Mouse (Mus musculus) embryonic fibroblast, embryonic 13.5 days (primary cell): ENCODE results near the gene Lrrc32. TPM values are rescaled to one million over a fixed set of nuclear protein-coding genes. Genes with fewer than 3 reads are reported as not detected.

Source experiments
- H3K27ac ChIP-seq: 2 replicates; pipeline ENCODE4 v1.5.1; 2012; ENCODE audit warnings: low read length, control low read depth, inconsistent platforms; ENCODE audit not compliant: insufficient read depth
- H3K4me1 ChIP-seq: 2 replicates; pipeline ENCODE4 v1.6.1; 2011; ENCODE audit warnings: low read length; ENCODE audit not compliant: control insufficient read depth, insufficient read depth
- H3K4me3 ChIP-seq: 2 replicates; pipeline ENCODE4 v1.5.1; 2011; ENCODE audit warnings: mild to moderate bottlenecking, control low read depth, low read length; ENCODE audit not compliant: insufficient read depth
- CTCF ChIP-seq: IDR thresholded peaks from 2 replicates; pipeline ENCODE4 v1.5.1; 2011; ENCODE audit warnings: mild to moderate bottlenecking, control low read depth, low read length, moderate library complexity, borderline replicate concordance; ENCODE audit not compliant: insufficient read depth
- POLR2A ChIP-seq: IDR thresholded peaks from 2 replicates; pipeline ENCODE4 v1.6.1; 2011; ENCODE audit warnings: low read depth, mild to moderate bottlenecking, control low read depth, low read length, moderate library complexity
- polyA plus RNA-seq: library from polyadenylated mRNA; stranded (reverse); fragments of >200 nt; gene quantifications from 2 replicates; pipeline ENCODE4 v1.2.4, GENCODE M21; 2011; ENCODE audit warnings: low read depth; ENCODE audit not compliant: missing spikeins, insufficient read length

Gene Lrrc32
- polyA plus RNA-seq, 1 experiment = 95.5 TPM

GRCm38 (mm10) chr7:98542267-98542666 is 53.2 kb downstream of the Lrrc32 start:
- H3K27ac ChIP-seq = peak overlapping the region; percentile 99
- peaks cover 7% of the 10 kb centered on the region for H3K4me1 ChIP-seq
- H3K4me3 ChIP-seq = no peak overlapping the region
- TF ChIP-seq POLR2A = no peak
- TF ChIP-seq CTCF = no peak

- H3K4me1 ChIP-seq = peaks cover 7% of the 10 kb centered on the region
- no peak overlapping the region for H3K4me3 ChIP-seq
- TF ChIP-seq CTCF = no peak
- no peak for TF ChIP-seq POLR2A
- H3K27ac ChIP-seq = peak overlapping the region; percentile 99
These were observed 53.7 kb downstream of the Lrrc32 start for GRCm38 (mm10) chr7:98542731-98543142.

- Histone ChIP-seq H3K27ac (peak overlapping the region; percentile 64), H3K4me3 (no peak overlapping the region), H3K4me1 (peaks cover 10% of the 10 kb centered on the region)
- no peak for TF ChIP-seq POLR2A
- no peak for TF ChIP-seq CTCF
These were observed 54.8 kb downstream of the Lrrc32 start for GRCm38 (mm10) chr7:98543853-98544370.

GRCm38 (mm10) chr7:98544556-98544955 is 55.5 kb downstream of the Lrrc32 start:
- TF ChIP-seq CTCF = no peak
- no peak for TF ChIP-seq POLR2A
- H3K27ac ChIP-seq = peak overlapping the region; percentile 28; the same call in 1 of the 2 replicates
- H3K4me3 ChIP-seq = no peak overlapping the region
- peaks cover 10% of the 10 kb centered on the region for H3K4me1 ChIP-seq

GRCm38 (mm10) chr7:98548839-98549238 is 59.8 kb downstream of the Lrrc32 start:
- no peak overlapping the region for H3K27ac ChIP-seq
- peaks cover 3% of the 10 kb centered on the region; the same call in 1 of the 2 replicates for H3K4me1 ChIP-seq
- no peak for TF ChIP-seq CTCF
- no peak for TF ChIP-seq POLR2A
- H3K4me3 ChIP-seq = no peak overlapping the region

- no peak overlapping the region for H3K27ac ChIP-seq
- no peak overlapping the region for H3K4me3 ChIP-seq
- TF ChIP-seq CTCF (no peak), POLR2A (no peak)
- peaks cover 3% of the 10 kb centered on the region; the same call in 1 of the 2 replicates for H3K4me1 ChIP-seq
These were observed 61.5 kb downstream of the Lrrc32 start for GRCm38 (mm10) chr7:98550596-98550995.

GRCm38 (mm10) chr7:98551041-98551440 is 62.0 kb downstream of the Lrrc32 start:
- no peak overlapping the region for H3K27ac ChIP-seq
- H3K4me3 ChIP-seq = no peak overlapping the region
- TF ChIP-seq CTCF (no peak), POLR2A (no peak)
- peaks cover 3% of the 10 kb centered on the region; the same call in 1 of the 2 replicates for H3K4me1 ChIP-seq

Other genes with a start within 250 kb of the Lrrc32 start
- gene Acer3, start 168.1 kb upstream of the Lrrc32 start, polyA plus RNA-seq = 26.2 and 40.3 TPM in 2 replicates
- gene Tsku, start 128.0 kb upstream of the Lrrc32 start, polyA plus RNA-seq = 63.1 and 77.5 TPM in 2 replicates
- gene Gucy2d, start 48.9 kb upstream of the Lrrc32 start, polyA plus RNA-seq = not detected in 2 replicates
- gene Emsy, start 167.5 kb downstream of the Lrrc32 start, polyA plus RNA-seq = 46.9 and 58.6 TPM in 2 replicates
- gene Thap12, start 213.8 kb downstream of the Lrrc32 start, polyA plus RNA-seq = 64.4 and 78.2 TPM in 2 replicates